Mouse (Mus musculus) heart, postnatal 0 days (tissue): ENCODE data around the gene S1pr4. TPM values are rescaled to one million over a fixed set of nuclear protein-coding genes. Genes with fewer than 3 reads are reported as not detected.
A peak's percentile ranks its signal among the peaks of the same experiment; 100 is the strongest.

Experiments
- ATAC-seq: fragments of 200-750 bp; cut with Nextera tagmentation; 2 replicates; pipeline ENCODE4 v1.8.0; 2017; ENCODE audit warnings: low read depth, moderate number of reproducible peaks, moderate library complexity; ENCODE audit not compliant: insufficient read depth
- DNase-seq: peaks from one replicate; pipeline ENCODE4 v3.0.0-alpha.2; 2016; ENCODE audit warnings: low spot score
- H3K27ac ChIP-seq: fragments of 300-500 bp; sonication (generic); 2 replicates; pipeline ENCODE4 v1.5.1; 2014; ENCODE audit warnings: low read depth, mild to moderate bottlenecking
- H3K27me3 ChIP-seq: fragments of 300-500 bp; sonication (generic); 2 replicates; pipeline ENCODE4 v1.6.1; 2014; ENCODE audit warnings: low read length, mixed read lengths; ENCODE audit not compliant: control insufficient read depth, insufficient read depth
- H3K36me3 ChIP-seq: fragments of 300-500 bp; sonication (generic); replicated peaks from 2 replicates; pipeline ENCODE4 v1.6.1; 2014; ENCODE audit warnings: low read length, mixed read lengths; ENCODE audit not compliant: control insufficient read depth, insufficient read depth
- H3K4me1 ChIP-seq: fragments of 300-500 bp; sonication (generic); 2 replicates; pipeline ENCODE4 v1.6.1; 2014; ENCODE audit warnings: antibody characterized with exemption; ENCODE audit not compliant: control insufficient read depth, insufficient read depth
- H3K4me2 ChIP-seq: fragments of 300-500 bp; sonication (generic); 2 replicates; pipeline ENCODE4 v1.6.1; 2014; ENCODE audit warnings: low read depth, mild to moderate bottlenecking, low read length, moderate library complexity
- H3K4me3 ChIP-seq: fragments of 300-500 bp; sonication (generic); 2 replicates; pipeline ENCODE4 v1.5.1; 2014; ENCODE audit warnings: low read depth, low read length
- H3K9ac ChIP-seq: fragments of 300-500 bp; sonication (generic); replicated peaks from 2 replicates; pipeline ENCODE4 v1.6.1; 2014; ENCODE audit warnings: low read depth, low read length, mixed read lengths
- H3K9me3 ChIP-seq: fragments of 300-500 bp; sonication (generic); replicated peaks from 2 replicates; pipeline ENCODE4 v1.6.1; 2016; ENCODE audit warnings: low read length; ENCODE audit not compliant: control insufficient read depth
- CTCF ChIP-seq: IDR thresholded peaks from 2 replicates; pipeline ENCODE4 v1.5.1; 2016; ENCODE audit warnings: antibody characterized with exemption, control low read depth, low read depth
- EP300 ChIP-seq: IDR thresholded peaks from 2 replicates; pipeline ENCODE4 v1.6.1; 2016; ENCODE audit warnings: antibody characterized with exemption, low read depth
- WGBS: fragments of 180-500 bp; shearing (Covaris S2); extraction: QIAGEN DNeasy Blood & Tissue Kit; methylation state at CpG from one replicate; pipeline ENCODE4 v1.1.7; 2014; 5-methylcytosine and 5-hydroxymethylcytosine counted together
- polyA plus RNA-seq: library from polyadenylated mRNA; unstranded; fragments of >200 nt; fragmentation: Nextera tagmentation; extraction: Ambion mirVana; gene quantifications from 2 replicates; pipeline ENCODE4 v1.2.1, GENCODE M21; 2015
- total RNA-seq: library from RNA; depleted of rRNA; stranded (reverse); fragments of >200 nt; gene quantifications from 2 replicates; pipeline ENCODE4 v1.2.3, GENCODE M21; 2014; ENCODE audit warnings: low replicate concordance

The S1pr4 gene
- total and polyA plus RNA-seq, 2 experiments from 2014 or later, result 0.34 TPM; not detected in 1

- Histone ChIP-seq H3K4me1 (peaks cover 18% of the 10 kb centered on the region), H3K36me3 (0 out of 2 replicates have a peak, but pooled peaks cover 5% of the 10 kb centered on the region), H3K27me3 (no peaks in the 10 kb centered on the region), H3K4me3 (no peak overlapping the region), H3K4me2 (no peak overlapping the region), H3K9ac (no peak overlapping the region), H3K9me3 (no peaks in the 10 kb centered on the region), H3K27ac (no peak overlapping the region)
- DNase-seq, result no peak
- TF ChIP-seq CTCF (no peak), EP300 (no peak)
- whole genome bisulfite sequencing, result 58% methylated on average over 3 of the region's 3 CpGs
- ATAC-seq, result no peak
Observed at GRCm38 (mm10) chr10:81538321-81539048, 38.6 kb upstream of the S1pr4 start.

GRCm38 (mm10) chr10:81537429-81537828, 37.5 kb upstream of the S1pr4 start:
- H3K4me1 ChIP-seq, result peaks cover 11% of the 10 kb centered on the region
- H3K4me3 ChIP-seq, result no peak overlapping the region
- DNase-seq, result no peak
- TF ChIP-seq CTCF, result no peak
- no peak for TF ChIP-seq EP300
- no peak overlapping the region for H3K9ac ChIP-seq
- WGBS, result 98% methylated on average over 2 of the region's 2 CpGs
- peaks cover 12% of the 10 kb centered on the region; the same call in 1 of the 2 replicates for H3K36me3 ChIP-seq
- no peak overlapping the region for H3K27ac ChIP-seq
- H3K9me3 ChIP-seq, result no peaks in the 10 kb centered on the region
- no peaks in the 10 kb centered on the region for H3K27me3 ChIP-seq
- no peak for ATAC-seq
- H3K4me2 ChIP-seq, result no peak overlapping the region

- DNase-seq, result no peak
- no peak overlapping the region for H3K4me2 ChIP-seq
- no peak overlapping the region for H3K27ac ChIP-seq
- no peak overlapping the region for H3K4me3 ChIP-seq
- TF ChIP-seq CTCF (peak; percentile 28), EP300 (no peak)
- 79% methylated on average over 6 of the region's 6 CpGs for WGBS
- no peak overlapping the region for H3K9ac ChIP-seq
- peaks cover 4% of the 10 kb centered on the region; the same call in 1 of the 2 replicates for H3K4me1 ChIP-seq
- ATAC-seq, result no peak
- no peaks in the 10 kb centered on the region for H3K27me3 ChIP-seq
- H3K36me3 ChIP-seq, result peaks cover 18% of the 10 kb centered on the region; the same call in 1 of the 2 replicates
- H3K9me3 ChIP-seq, result no peaks in the 10 kb centered on the region
Observed at GRCm38 (mm10) chr10:81536734-81537133, 36.8 kb upstream of the S1pr4 start.

- DNase-seq (no peak), ATAC-seq (no peak)
- Histone ChIP-seq H3K4me1 (no peaks in the 10 kb centered on the region), H3K4me2 (no peak overlapping the region), H3K4me3 (no peak overlapping the region), H3K27ac (no peak overlapping the region), H3K9me3 (no peaks in the 10 kb centered on the region), H3K9ac (no peak overlapping the region), H3K27me3 (no peaks in the 10 kb centered on the region), H3K36me3 (peaks cover 34% of the 10 kb centered on the region)
- TF ChIP-seq CTCF (no peak), EP300 (no peak)
- 77% methylated on average over 16 of the region's 16 CpGs for WGBS
Observed at GRCm38 (mm10) chr10:81534826-81535225, 34.9 kb upstream of the S1pr4 start.

- no peak overlapping the region for H3K4me2 ChIP-seq
- peaks cover 28% of the 10 kb centered on the region for H3K36me3 ChIP-seq
- ATAC-seq (peak; percentile 40; the same call in 1 of the 2 replicates), DNase-seq (peak; percentile 26)
- no peak overlapping the region for H3K4me3 ChIP-seq
- H3K27me3 ChIP-seq, result no peaks in the 10 kb centered on the region; the same call in 1 of the 2 replicates
- TF ChIP-seq CTCF (peak; percentile 87), EP300 (no peak)
- no peak overlapping the region for H3K27ac ChIP-seq
- no peaks in the 10 kb centered on the region for H3K9me3 ChIP-seq
- no peak overlapping the region for H3K9ac ChIP-seq
- no peaks in the 10 kb centered on the region; the same call in 1 of the 2 replicates for H3K4me1 ChIP-seq
- WGBS, result 14% methylated on average over 14 of the region's 14 CpGs
Observed at GRCm38 (mm10) chr10:81526779-81527178, 26.8 kb upstream of the S1pr4 start.
